Mouse (Mus musculus) cerebellum, adult 2 months (tissue): ENCODE data around the gene Wnt6.

ENCODE experiments used
- CTCF ChIP-seq: fragments of 200-500 bp; IDR thresholded peaks from 2 replicates; pipeline ENCODE4 v1.5.1; 2011; ENCODE audit warnings: low read depth, mild to moderate bottlenecking, control low read depth, low read length, moderate library complexity, borderline replicate concordance; ENCODE audit not compliant: insufficient read depth
- POLR2A ChIP-seq: fragments of 200-500 bp; IDR thresholded peaks from 2 replicates; pipeline ENCODE4 v1.6.1; 2011; ENCODE audit warnings: low read length, control low read depth, borderline replicate concordance; ENCODE audit not compliant: insufficient read depth

- TF ChIP-seq CTCF: no peak
- no peak for TF ChIP-seq POLR2A
Measured at GRCm38 (mm10) chr1:74794487-74795144, 22.9 kb downstream of the Wnt6 start.
